Mouse (Mus musculus) spleen, adult 2 months (tissue): ENCODE data around the gene Atg5.

Source experiments
- CTCF ChIP-seq: fragments of 200-500 bp; IDR thresholded peaks from 2 replicates; pipeline ENCODE4 v1.5.1; 2011; ENCODE audit warnings: mild to moderate bottlenecking, inconsistent platforms; ENCODE audit not compliant: insufficient read depth, insufficient read length, insufficient replicate concordance; ENCODE audit errors: extremely low read depth
- POLR2A ChIP-seq: fragments of 200-500 bp; IDR thresholded peaks from 2 replicates; pipeline ENCODE4 v1.6.1; 2011; ENCODE audit warnings: low read depth, low read length, inconsistent platforms

- TF ChIP-seq POLR2A (no peak), CTCF (no peak)
Measured at GRCm38 (mm10) chr10:44325551-44326500, 57.7 kb downstream of the Atg5 start.
